Mouse (Mus musculus) stomach, embryonic 14.5 days (tissue): ENCODE data around the gene Rab44. TPM values are rescaled to one million over a fixed set of nuclear protein-coding genes. Genes with fewer than 3 reads are reported as not detected.

Source experiments
- ATAC-seq: fragments of 200-750 bp; cut with Nextera tagmentation; 2 replicates; pipeline ENCODE4 v1.8.0; 2017; ENCODE audit warnings: low read depth, moderate TSS enrichment; ENCODE audit not compliant: insufficient number of reproducible peaks, insufficient read depth, low FRiP score
- H3K27ac ChIP-seq: fragments of 300-500 bp; sonication (generic); 2 replicates; pipeline ENCODE4 v1.5.1; 2014; ENCODE audit warnings: mild to moderate bottlenecking, low read length, moderate library complexity, mixed read lengths
- H3K27me3 ChIP-seq: fragments of 300-500 bp; sonication (generic); 2 replicates; pipeline ENCODE4 v1.6.1; 2014; ENCODE audit warnings: low read length, control low read depth, mixed read lengths; ENCODE audit not compliant: control insufficient read depth, insufficient read depth
- H3K36me3 ChIP-seq: fragments of 300-500 bp; sonication (generic); 2 replicates; pipeline ENCODE4 v1.6.1; 2014; ENCODE audit warnings: mild to moderate bottlenecking, control low read depth, low read length, moderate library complexity, mixed read lengths; ENCODE audit not compliant: control insufficient read depth, insufficient read depth
- H3K4me1 ChIP-seq: fragments of 300-500 bp; sonication (generic); 2 replicates; pipeline ENCODE4 v1.6.1; 2014; ENCODE audit warnings: low read length, control low read depth, mixed read lengths; ENCODE audit not compliant: control insufficient read depth, insufficient read depth
- H3K4me2 ChIP-seq: fragments of 300-500 bp; sonication (generic); replicated peaks from 2 replicates; pipeline ENCODE4 v1.6.1; 2014; ENCODE audit warnings: low read depth, low read length, control low read depth
- H3K4me3 ChIP-seq: fragments of 300-500 bp; sonication (generic); 2 replicates; pipeline ENCODE4 v1.5.1; 2014; ENCODE audit warnings: low read depth, low read length, control low read depth
- H3K9ac ChIP-seq: fragments of 300-500 bp; sonication (generic); replicated peaks from 2 replicates; pipeline ENCODE4 v1.6.1; 2014; ENCODE audit warnings: low read depth, mild to moderate bottlenecking, control low read depth, low read length, moderate library complexity, mixed read lengths
- H3K9me3 ChIP-seq: fragments of 300-500 bp; sonication (generic); 2 replicates; pipeline ENCODE4 v1.6.1; 2016; ENCODE audit warnings: low read depth, low read length, control low read depth; ENCODE audit not compliant: control insufficient read depth
- WGBS: fragments of 180-500 bp; shearing (Covaris S2); extraction: QIAGEN DNeasy Blood & Tissue Kit; methylation state at CpG from one replicate; pipeline ENCODE4 v1.1.7; 2014; 5-methylcytosine and 5-hydroxymethylcytosine counted together
- polyA plus RNA-seq: library from polyadenylated mRNA; unstranded; fragments of >200 nt; fragmentation: Nextera tagmentation; extraction: Ambion mirVana; gene quantifications from 2 replicates; pipeline ENCODE4 v1.2.1, GENCODE M21; 2014

Gene Rab44
- polyA plus RNA-seq, 1 experiment from 2014 or later, result 0.39 TPM

DNA sequence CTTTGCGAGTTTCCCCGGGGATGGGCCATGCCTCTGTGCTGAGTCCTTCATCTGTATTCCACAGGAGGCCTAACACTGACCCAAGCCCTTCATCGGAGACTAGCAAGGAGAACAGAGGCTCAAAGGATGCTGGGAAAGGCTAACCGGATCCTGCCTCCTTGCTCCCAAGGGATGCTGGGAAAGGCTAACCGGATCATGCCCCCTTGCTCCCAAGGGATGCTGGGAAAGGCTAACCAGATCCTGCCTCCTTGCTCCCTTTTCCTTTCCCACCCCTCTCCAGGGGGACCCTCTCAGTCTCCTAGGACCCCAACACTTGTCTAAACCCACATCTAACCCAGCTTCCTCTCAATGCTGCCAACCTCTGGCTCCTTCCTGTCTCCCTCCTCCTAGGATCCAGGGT, 45.4 kb downstream of the Rab44 start:
- Histone ChIP-seq H3K9me3 (peaks cover 5% of the 10 kb centered on the region; the same call in 1 of the 2 replicates), H3K4me2 (no peak overlapping the region), H3K4me1 (peaks cover 20% of the 10 kb centered on the region), H3K4me3 (no peak overlapping the region), H3K27ac (no peak overlapping the region), H3K9ac (no peak overlapping the region), H3K27me3 (no peaks in the 10 kb centered on the region), H3K36me3 (no peaks in the 10 kb centered on the region)
- ATAC-seq, result no peak
- 93% methylated on average over 5 of the region's 5 CpGs for WGBS

DNA sequence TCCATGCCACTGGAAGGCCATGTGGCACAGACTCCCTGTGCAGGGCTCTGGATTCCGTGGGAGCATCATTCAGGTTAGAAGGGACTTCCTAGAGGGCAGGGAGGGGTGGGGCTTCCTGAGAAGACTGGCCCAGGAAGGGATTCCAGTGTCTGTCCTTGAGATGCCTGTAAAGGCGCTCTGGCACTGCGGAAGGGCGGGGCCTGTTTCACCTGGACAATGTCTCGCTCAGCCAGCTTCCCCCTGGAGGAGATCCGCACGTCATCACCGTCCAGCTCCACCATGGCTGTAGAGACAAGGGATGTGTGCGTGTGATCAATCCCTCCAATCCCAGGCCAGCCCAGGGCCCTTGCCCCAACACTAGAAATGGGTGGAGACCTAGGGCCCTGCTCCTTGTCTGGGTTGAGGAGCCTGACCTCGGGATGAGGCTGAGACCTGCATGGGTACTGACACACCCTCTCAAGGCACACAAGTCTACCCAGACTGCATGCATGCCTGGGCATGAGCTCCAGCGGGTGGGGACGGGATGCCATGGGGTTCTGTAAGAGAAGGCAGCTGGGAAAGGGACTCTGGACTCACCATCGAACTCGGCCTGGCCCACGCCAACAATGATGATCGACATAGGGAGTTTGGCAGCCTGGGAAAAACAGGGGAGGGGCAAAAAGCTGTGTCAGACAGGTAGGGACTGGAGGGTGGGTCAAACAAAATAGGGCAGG, 46.0 kb downstream of the Rab44 start:
- 79% methylated on average over 16 of the region's 16 CpGs for WGBS

GRCm38 (mm10) chr17:29162334-29162733, 48.4 kb downstream of the Rab44 start:
- Histone ChIP-seq H3K4me3 (no peak overlapping the region), H3K27me3 (no peaks in the 10 kb centered on the region), H3K27ac (no peak overlapping the region), H3K9ac (no peak overlapping the region), H3K36me3 (no peaks in the 10 kb centered on the region), H3K9me3 (peaks cover 5% of the 10 kb centered on the region; the same call in 1 of the 2 replicates), H3K4me1 (peaks cover 18% of the 10 kb centered on the region), H3K4me2 (no peak overlapping the region)
- ATAC-seq, result no peak
- WGBS, result 97% methylated on average over 13 of the region's 13 CpGs

More for the DNA sequence above, 46.0 kb downstream of the Rab44 start:
- no peaks in the 10 kb centered on the region for H3K36me3 ChIP-seq
- ATAC-seq, result no peak
- H3K27ac ChIP-seq, result no peak overlapping the region
- peaks cover 25% of the 10 kb centered on the region for H3K4me1 ChIP-seq
- no peak overlapping the region for H3K4me2 ChIP-seq
- H3K4me3 ChIP-seq, result no peak overlapping the region
- H3K9me3 ChIP-seq, result peaks cover 5% of the 10 kb centered on the region; the same call in 1 of the 2 replicates
- no peaks in the 10 kb centered on the region for H3K27me3 ChIP-seq
- H3K9ac ChIP-seq, result no peak overlapping the region

- H3K4me3 ChIP-seq, result no peak overlapping the region
- H3K27me3 ChIP-seq, result no peaks in the 10 kb centered on the region
- H3K9ac ChIP-seq, result no peak overlapping the region
- peaks cover 5% of the 10 kb centered on the region; the same call in 1 of the 2 replicates for H3K9me3 ChIP-seq
- peaks cover 18% of the 10 kb centered on the region for H3K4me1 ChIP-seq
- 13% methylated on average over 17 of the region's 17 CpGs for WGBS
- H3K4me2 ChIP-seq, result no peak overlapping the region
- H3K36me3 ChIP-seq, result no peaks in the 10 kb centered on the region
- 0 out of 2 replicates have a peak, but pooled peaks have one; percentile 20 for ATAC-seq
- no peak overlapping the region for H3K27ac ChIP-seq
Measured at GRCm38 (mm10) chr17:29164469-29165111, 50.6 kb downstream of the Rab44 start.

- ATAC-seq, result no peak
Measured at GRCm38 (mm10) chr17:29165452-29165851, 51.5 kb downstream of the Rab44 start.

GRCm38 (mm10) chr17:29165967-29166578, 52.1 kb downstream of the Rab44 start:
- H3K27me3 ChIP-seq, result no peaks in the 10 kb centered on the region
- ATAC-seq, result no peak
- H3K4me2 ChIP-seq, result no peak overlapping the region
- peaks cover 18% of the 10 kb centered on the region for H3K4me1 ChIP-seq
- peak overlapping the region; percentile 27; the same call in 1 of the 2 replicates for H3K27ac ChIP-seq
- no peak overlapping the region for H3K9ac ChIP-seq
- no peaks in the 10 kb centered on the region for H3K36me3 ChIP-seq
- H3K9me3 ChIP-seq, result peaks cover 5% of the 10 kb centered on the region; the same call in 1 of the 2 replicates
- WGBS, result 37% methylated on average over 8 of the region's 8 CpGs
- H3K4me3 ChIP-seq, result no peak overlapping the region

More at GRCm38 (mm10) chr17:29165452-29165851, 51.5 kb downstream of the Rab44 start:
- Histone ChIP-seq H3K27ac (peak overlapping the region; percentile 10; the same call in 1 of the 2 replicates), H3K36me3 (no peaks in the 10 kb centered on the region), H3K4me1 (peaks cover 18% of the 10 kb centered on the region), H3K27me3 (no peaks in the 10 kb centered on the region), H3K9ac (no peak overlapping the region), H3K9me3 (peaks cover 5% of the 10 kb centered on the region; the same call in 1 of the 2 replicates), H3K4me3 (no peak overlapping the region), H3K4me2 (no peak overlapping the region)
- 30% methylated on average over 6 of the region's 6 CpGs for WGBS

DNA sequence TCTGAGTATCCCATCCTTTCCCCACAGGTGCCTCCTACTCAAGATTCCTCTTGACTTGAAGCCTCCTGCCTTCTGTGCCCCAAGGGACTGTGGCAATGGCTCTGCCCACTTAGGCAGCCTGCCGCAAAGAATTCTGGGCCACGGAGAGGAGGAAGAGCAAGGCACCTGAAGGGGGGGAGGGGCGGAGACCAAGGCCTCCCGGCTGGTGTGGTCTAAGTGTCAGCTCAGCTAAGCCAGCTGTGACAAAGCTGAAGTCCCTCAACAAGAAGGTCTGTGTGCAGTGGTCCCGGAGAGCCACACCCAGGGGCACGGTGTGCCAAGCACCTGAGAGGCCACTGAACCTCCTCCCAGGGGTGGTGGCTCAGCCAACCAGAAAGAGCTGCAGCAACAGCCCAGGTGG, 53.4 kb downstream of the Rab44 start:
- Histone ChIP-seq H3K9me3 (no peaks in the 10 kb centered on the region), H3K36me3 (no peaks in the 10 kb centered on the region), H3K4me2 (no peak overlapping the region), H3K27me3 (no peaks in the 10 kb centered on the region), H3K4me3 (no peak overlapping the region), H3K27ac (no peak overlapping the region), H3K9ac (no peak overlapping the region), H3K4me1 (peaks cover 18% of the 10 kb centered on the region)
- 64% methylated on average over 6 of the region's 6 CpGs for WGBS
- no peak for ATAC-seq

GRCm38 (mm10) chr17:29168438-29168837, 54.5 kb downstream of the Rab44 start:
- H3K9me3 ChIP-seq, result no peaks in the 10 kb centered on the region
- no peak overlapping the region for H3K4me3 ChIP-seq
- WGBS, result 88% methylated on average over 4 of the region's 4 CpGs
- H3K9ac ChIP-seq, result no peak overlapping the region
- no peak for ATAC-seq
- H3K4me1 ChIP-seq, result peaks cover 18% of the 10 kb centered on the region
- no peaks in the 10 kb centered on the region for H3K27me3 ChIP-seq
- H3K4me2 ChIP-seq, result no peak overlapping the region
- no peak overlapping the region for H3K27ac ChIP-seq
- H3K36me3 ChIP-seq, result no peaks in the 10 kb centered on the region
